Mouse (Mus musculus) ES-Bruce4 (cell line): Measurements from ENCODE around the gene Ppl.

Source experiments
- CTCF ChIP-seq: IDR thresholded peaks from one replicate; pipeline ENCODE4 v1.8.1; 2011; ENCODE audit warnings: low read depth, low read length
- EP300 ChIP-seq: IDR thresholded peaks from 2 replicates; pipeline ENCODE4 v1.6.1; 2011; ENCODE audit warnings: low read depth, low read length; ENCODE audit not compliant: insufficient read depth
- POLR2A ChIP-seq: IDR thresholded peaks from one replicate; pipeline ENCODE4 v1.8.1; 2011; ENCODE audit warnings: low read length; ENCODE audit not compliant: insufficient read depth

DNA sequence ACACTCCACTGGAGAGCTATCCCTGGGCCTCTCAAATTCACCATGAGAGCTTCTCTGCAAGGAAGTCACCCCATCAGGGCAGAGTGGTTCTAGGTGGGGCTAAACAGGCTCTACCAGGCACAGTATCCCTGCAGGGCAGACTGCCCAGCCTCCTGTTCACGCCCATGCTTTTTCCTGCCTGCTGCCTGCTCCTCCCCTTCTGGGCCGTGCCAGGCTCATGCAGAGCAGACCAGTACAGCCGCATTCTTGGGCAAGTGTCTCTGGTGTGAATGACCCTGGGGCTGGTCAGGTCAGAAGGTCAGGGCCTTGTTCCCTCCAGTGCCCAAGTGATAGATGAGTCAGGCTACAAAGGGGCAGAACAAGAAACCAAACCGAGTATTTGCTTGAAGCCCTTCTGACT, 4.3 kb upstream of the Ppl start:
- TF ChIP-seq POLR2A (no peak), CTCF (no peak), EP300 (0 out of 2 replicates have a peak, but pooled peaks have one; percentile 10)
